Mouse (Mus musculus) embryonic facial prominence, embryonic 15.5 days (tissue): Measurements from ENCODE around the gene Rnf215. TPM values are rescaled to one million over a fixed set of nuclear protein-coding genes. Genes with fewer than 3 reads are reported as not detected.
"Not testable (repeated sequence)": the region's sequence is repeated elsewhere in the genome, so short reads cannot be mapped to it uniquely, and the experiment has no call there.

ENCODE experiments used
- ATAC-seq: fragments of 200-750 bp; cut with Nextera tagmentation; 2 replicates; pipeline ENCODE4 v1.8.0; 2017; ENCODE audit warnings: low read depth, moderate TSS enrichment; ENCODE audit not compliant: insufficient number of reproducible peaks, low FRiP score, low TSS enrichment
- H3K27ac ChIP-seq: fragments of 300-500 bp; sonication (generic); replicated peaks from 2 replicates; pipeline ENCODE4 v1.5.1; 2015; ENCODE audit warnings: mild to moderate bottlenecking, inconsistent platforms
- H3K27me3 ChIP-seq: fragments of 300-500 bp; sonication (generic); 2 replicates; pipeline ENCODE4 v1.6.1; 2015; ENCODE audit warnings: inconsistent platforms
- H3K36me3 ChIP-seq: fragments of 300-500 bp; sonication (generic); 2 replicates; pipeline ENCODE4 v1.6.1; 2015; ENCODE audit warnings: mild to moderate bottlenecking, inconsistent platforms
- H3K4me1 ChIP-seq: fragments of 300-500 bp; sonication (generic); 2 replicates; pipeline ENCODE4 v1.6.1; 2015; ENCODE audit warnings: inconsistent platforms
- H3K4me2 ChIP-seq: fragments of 300-500 bp; sonication (generic); replicated peaks from 2 replicates; pipeline ENCODE4 v1.6.1; 2015; ENCODE audit warnings: mild to moderate bottlenecking, inconsistent platforms
- H3K4me3 ChIP-seq: fragments of 300-500 bp; sonication (generic); replicated peaks from 2 replicates; pipeline ENCODE4 v1.5.1; 2015; ENCODE audit warnings: mild to moderate bottlenecking, inconsistent platforms
- H3K9ac ChIP-seq: fragments of 300-500 bp; sonication (generic); 2 replicates; pipeline ENCODE4 v1.6.1; 2015; ENCODE audit warnings: inconsistent platforms
- H3K9me3 ChIP-seq: fragments of 300-500 bp; sonication (generic); replicated peaks from 2 replicates; pipeline ENCODE4 v1.6.1; 2016; ENCODE audit warnings: inconsistent platforms
- WGBS: fragments of 180-500 bp; shearing (Covaris S2); methylation state at CpG from one replicate; pipeline ENCODE4 v1.1.7; 2015; 5-methylcytosine and 5-hydroxymethylcytosine counted together
- microRNA-seq: library from miRNA; unstranded; fragments of <30 nt; microRNA quantifications from one replicate; pipeline ENCODE4, GENCODE M21; 2016; ENCODE audit warnings: borderline number of aligned reads
- polyA plus RNA-seq: library from polyadenylated mRNA; unstranded; fragments of >200 nt; fragmentation: Nextera tagmentation; extraction: Ambion mirVana; gene quantifications from 2 replicates; pipeline ENCODE4 v1.2.1, GENCODE M21; 2015

Gene Rnf215
- polyA plus RNA-seq, 1 experiment from 2014 or later, result 39.7 TPM

DNA sequence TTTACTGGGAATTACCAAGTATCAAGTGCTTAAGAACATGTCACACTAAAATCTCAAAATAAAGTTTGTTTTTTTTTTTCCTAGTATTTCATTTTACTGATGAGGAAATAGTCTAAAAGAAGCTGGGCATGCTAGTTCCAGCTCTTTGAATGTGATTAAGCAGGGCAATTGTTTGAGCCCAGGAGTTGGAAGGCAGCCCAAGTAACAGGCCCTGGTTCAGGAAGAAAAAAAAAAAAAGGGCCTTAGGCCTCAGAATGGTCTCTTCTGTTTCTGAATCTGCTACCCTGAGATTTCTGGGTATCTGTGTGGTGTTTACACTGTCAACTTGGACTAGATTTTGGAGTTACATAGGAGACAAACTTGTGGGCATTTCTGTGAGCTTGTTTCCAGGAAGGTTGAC is 48.5 kb downstream of the Rnf215 start:
- Histone ChIP-seq H3K9me3 (no peaks in the 10 kb centered on the region), H3K4me2 (no peak overlapping the region), H3K4me1 (peaks cover 14% of the 10 kb centered on the region), H3K4me3 (no peak overlapping the region), H3K36me3 (peaks cover 44% of the 10 kb centered on the region), H3K27ac (no peak overlapping the region), H3K9ac (no peak overlapping the region), H3K27me3 (no peaks in the 10 kb centered on the region)
- ATAC-seq, result no peak

GRCm38 (mm10) chr11:4184251-4184952 is 49.4 kb downstream of the Rnf215 start:
- Histone ChIP-seq H3K27me3 (no peaks in the 10 kb centered on the region), H3K4me1 (peaks cover 19% of the 10 kb centered on the region), H3K36me3 (peaks cover 35% of the 10 kb centered on the region), H3K4me3 (no peak overlapping the region), H3K9me3 (no peaks in the 10 kb centered on the region), H3K9ac (no peak overlapping the region), H3K27ac (no peak overlapping the region), H3K4me2 (no peak overlapping the region)
- 59% methylated on average over 4 of the region's 4 CpGs for WGBS
- ATAC-seq, result no peak

- not testable (repeated sequence) for ATAC-seq, H3K4me3 ChIP-seq
- 90% methylated on average over 6 of the region's 6 CpGs for WGBS
Observed at GRCm38 (mm10) chr11:4185480-4185879, 50.5 kb downstream of the Rnf215 start.

GRCm38 (mm10) chr11:4186486-4187317 is 51.7 kb downstream of the Rnf215 start, which contains the start of gene Tbc1d10a:
Tbc1d10a (plus strand) TSS chr11:4186789.
- WGBS, result under 1% methylated on average over 71 of the region's 71 CpGs
- ATAC-seq, result peak; percentile 98
- no peaks in the 10 kb centered on the region for H3K27me3 ChIP-seq
- H3K4me3 ChIP-seq, result peak within 1 kb of the TSS; percentile 80
- H3K27ac ChIP-seq, result peak within 1 kb of the TSS; percentile 86
- peaks cover 36% of the 10 kb centered on the region for H3K4me1 ChIP-seq
- peaks cover 12% of the 10 kb centered on the region for H3K36me3 ChIP-seq
- H3K9me3 ChIP-seq, result no peaks in the 10 kb centered on the region
- H3K4me2 ChIP-seq, result peak within 1 kb of the TSS; percentile 80
- peak within 1 kb of the TSS; percentile 82 for H3K9ac ChIP-seq

More at GRCm38 (mm10) chr11:4185480-4185879, 50.5 kb downstream of the Rnf215 start:
- not testable (repeated sequence) for H3K9me3 ChIP-seq, H3K4me2 ChIP-seq, H3K27ac ChIP-seq, H3K27me3 ChIP-seq, H3K9ac ChIP-seq
- peaks cover 26% of the 10 kb centered on the region for H3K4me1 ChIP-seq
- peaks cover 24% of the 10 kb centered on the region for H3K36me3 ChIP-seq

GRCm38 (mm10) chr11:4187318-4187700 is 52.3 kb downstream of the Rnf215 start:
- Histone ChIP-seq H3K27me3 (no peaks in the 10 kb centered on the region), H3K36me3 (peaks cover 7% of the 10 kb centered on the region; the same call in 1 of the 2 replicates), H3K9ac (peak overlapping the region; percentile 82), H3K4me1 (peaks cover 43% of the 10 kb centered on the region), H3K27ac (0 out of 2 replicates have a peak overlapping the region, but pooled peaks have one; percentile 86), H3K4me2 (peak overlapping the region; percentile 80), H3K9me3 (no peaks in the 10 kb centered on the region), H3K4me3 (peak overlapping the region; percentile 80)
- no peak for ATAC-seq
- WGBS, result 12% methylated on average over 9 of the region's 9 CpGs

DNA sequence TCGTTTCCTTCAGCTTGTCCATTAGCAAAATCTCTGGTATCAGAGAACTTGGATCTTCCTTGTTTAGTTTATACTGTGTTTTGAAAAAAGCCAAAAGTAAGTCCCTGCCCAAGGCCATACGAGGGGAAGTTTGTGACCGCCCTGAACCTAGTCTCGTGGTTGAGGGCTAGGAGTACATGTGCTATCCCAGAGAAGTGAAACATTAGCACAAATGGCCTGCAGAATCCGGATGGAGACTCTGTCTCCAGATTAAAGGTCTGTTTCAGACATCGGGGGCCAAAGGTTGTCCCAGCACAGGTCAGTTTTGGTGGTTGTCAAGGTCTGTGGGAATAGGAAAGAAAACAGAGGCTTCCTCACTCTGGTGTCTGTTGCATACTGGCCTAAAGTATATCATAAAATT is 54.2 kb downstream of the Rnf215 start:
- Histone ChIP-seq H3K9me3 (no peaks in the 10 kb centered on the region), H3K9ac (no peak overlapping the region), H3K27ac (no peak overlapping the region), H3K4me3 (no peak overlapping the region), H3K4me2 (peak overlapping the region; percentile 80; the same call in 1 of the 2 replicates), H3K27me3 (no peaks in the 10 kb centered on the region), H3K4me1 (peaks cover 52% of the 10 kb centered on the region), H3K36me3 (no peaks in the 10 kb centered on the region)
- 81% methylated on average over 6 of the region's 6 CpGs for WGBS
- no peak for ATAC-seq

- H3K27ac ChIP-seq, result peak overlapping the region; percentile 79
- no peak for ATAC-seq
- no peak overlapping the region for H3K9ac ChIP-seq
- no peaks in the 10 kb centered on the region for H3K9me3 ChIP-seq
- no peak overlapping the region; the same call in 1 of the 2 replicates for H3K4me2 ChIP-seq
- 42% methylated on average over 3 of the region's 3 CpGs for WGBS
- no peak overlapping the region for H3K4me3 ChIP-seq
- peaks cover 52% of the 10 kb centered on the region for H3K4me1 ChIP-seq
- no peaks in the 10 kb centered on the region for H3K36me3 ChIP-seq
- H3K27me3 ChIP-seq, result no peaks in the 10 kb centered on the region
Observed at GRCm38 (mm10) chr11:4190677-4191076, 55.7 kb downstream of the Rnf215 start.

Small RNA genes within 50 kb of the gene (microRNA-seq; reads per million reads assigned to microRNA genes)
- gene Mir3060, result 3.6 reads per million, percentile 16 among the genes with 10 or more reads in this experiment

Other genes starting within 250 kb of the Rnf215 start
- 0.49 and 1.2 TPM in 2 replicates for gene 4921536K21Rik, start 240.1 kb upstream of the Rnf215 start, polyA plus RNA-seq
- gene Dusp18, start 240.0 kb upstream of the Rnf215 start, polyA plus RNA-seq, result 9.1 and 12.6 TPM in 2 replicates
- gene Slc35e4, start 220.5 kb upstream of the Rnf215 start, polyA plus RNA-seq, result 9.4 and 9.9 TPM in 2 replicates
- 48.5 and 55.9 TPM in 2 replicates for gene Tcn2, start 203.0 kb upstream of the Rnf215 start, polyA plus RNA-seq
- gene Pes1, start 171.2 kb upstream of the Rnf215 start, polyA plus RNA-seq, result 72.7 and 72.9 TPM in 2 replicates
- gene 4930556J24Rik, start 158.4 kb upstream of the Rnf215 start, polyA plus RNA-seq, result 0.24 and 0.37 TPM in 2 replicates
- 2.4 and 3.7 TPM in 2 replicates for gene Gal3st1, start 151.6 kb upstream of the Rnf215 start, polyA plus RNA-seq
- 0.81 and 0.94 TPM in 2 replicates for gene Sec14l4, start 103.7 kb upstream of the Rnf215 start, polyA plus RNA-seq
- gene Sec14l3, start 70.4 kb upstream of the Rnf215 start, polyA plus RNA-seq, result 9.1 and 16.1 TPM in 2 replicates
- 5.6 and 5.9 TPM in 2 replicates for gene Mtfp1, start 39.8 kb upstream of the Rnf215 start, polyA plus RNA-seq
- 3.8 and 4.7 TPM in 2 replicates for gene Sec14l2, start 11.8 kb upstream of the Rnf215 start, polyA plus RNA-seq
- gene Ccdc157, start 25.1 kb downstream of the Rnf215 start, polyA plus RNA-seq, result 14.4 and 16.6 TPM in 2 replicates
- gene Sf3a1, start 25.1 kb downstream of the Rnf215 start, polyA plus RNA-seq, result 50.5 and 57.7 TPM in 2 replicates
- gene Tbc1d10a, start 51.6 kb downstream of the Rnf215 start, polyA plus RNA-seq, result 56.1 and 56.2 TPM in 2 replicates
- gene Castor1, start 83.0 kb downstream of the Rnf215 start, polyA plus RNA-seq, result 13.1 and 14.0 TPM in 2 replicates
- 0.20 and 0.21 TPM in 2 replicates for gene Osm, start 101.2 kb downstream of the Rnf215 start, polyA plus RNA-seq
- 0.32 and 0.67 TPM in 2 replicates for gene Lif, start 122.4 kb downstream of the Rnf215 start, polyA plus RNA-seq